Mouse (Mus musculus): ENCODE results near the gene Ctsh.

The Ctsh gene

GRCm38 (mm10) chr9:90124156-90124872 is 70.4 kb downstream of the Ctsh start:
- H3K27me3 ChIP-seq (ENCODE audit: insufficient read depth, low read length) = 0 out of 2 replicates have a peak, but pooled peaks cover 2% of the 10 kb centered on the region
- TF ChIP-seq POU5F1 (IDR thresholded peaks at IDR 0.05; ENCODE audit: borderline replicate concordance, low read length) (no peak), NANOG (IDR thresholded peaks at IDR 0.05; ENCODE audit: borderline replicate concordance, low read length) (no peak), CTCF (conservative IDR thresholded peaks at IDR 0.05; ENCODE audit: low read length) (no peak)
- H3K36me3 ChIP-seq (ENCODE audit: insufficient read depth, low read length) = no peaks in the 10 kb centered on the region
- peak overlapping the region; percentile 23; the same call in 1 of the 2 replicates for H3K4me3 ChIP-seq (replicated peaks; ENCODE audit: low read length)
- H3K4me1 ChIP-seq (replicated peaks; ENCODE audit: low read depth, low read length) = peaks cover 40% of the 10 kb centered on the region
- no peaks in the 10 kb centered on the region for H3K9me3 ChIP-seq (ENCODE audit: low read length)

DNA sequence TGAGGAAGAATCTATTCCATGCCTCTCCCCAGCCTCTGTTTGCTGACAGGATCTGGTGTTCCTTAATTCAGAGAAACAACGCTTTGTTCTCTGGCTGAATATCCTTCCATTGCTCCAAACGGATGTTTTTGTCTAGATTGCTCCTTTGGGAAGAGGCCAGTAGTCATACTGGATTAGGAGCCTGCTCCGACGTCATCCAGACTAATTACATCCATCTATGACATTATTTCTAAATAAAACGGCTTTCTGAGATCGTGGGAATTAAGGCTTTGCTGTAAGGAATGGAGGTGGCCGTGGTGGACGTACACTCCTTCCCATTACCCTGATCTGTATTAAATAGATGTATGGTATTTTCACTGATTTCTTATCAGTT is 70.9 kb downstream of the Ctsh start:
- no peaks in the 10 kb centered on the region for H3K36me3 ChIP-seq (ENCODE audit: insufficient read depth, low read length)
- no peak for TF ChIP-seq POU5F1 (IDR thresholded peaks at IDR 0.05; ENCODE audit: borderline replicate concordance, low read length)
- no peak for TF ChIP-seq CTCF (conservative IDR thresholded peaks at IDR 0.05; ENCODE audit: low read length)
- no peak for TF ChIP-seq NANOG (IDR thresholded peaks at IDR 0.05; ENCODE audit: borderline replicate concordance, low read length)
- H3K4me1 ChIP-seq (replicated peaks; ENCODE audit: low read depth, low read length) = peaks cover 40% of the 10 kb centered on the region
- 0 out of 2 replicates have a peak, but pooled peaks cover 2% of the 10 kb centered on the region for H3K27me3 ChIP-seq (ENCODE audit: insufficient read depth, low read length)
- H3K9me3 ChIP-seq (ENCODE audit: low read length) = no peaks in the 10 kb centered on the region
- H3K4me3 ChIP-seq (replicated peaks; ENCODE audit: low read length) = peak overlapping the region; percentile 23; the same call in 1 of the 2 replicates
